Mouse (Mus musculus) heart, adult 2 months (tissue): Measurements from ENCODE around the gene Stra6.

ENCODE experiments used
- CTCF ChIP-seq: fragments of 200-600 bp; IDR thresholded peaks from 2 replicates; pipeline ENCODE4 v1.8.1; 2022; ENCODE audit warnings: antibody characterized with exemption, mild to moderate bottlenecking, moderate library complexity
- EP300 ChIP-seq: fragments of 200-500 bp; IDR thresholded peaks from 2 replicates; pipeline ENCODE4 v1.6.1; 2011; ENCODE audit warnings: low read depth, low read length, control low read depth; ENCODE audit not compliant: insufficient read depth
- POLR2A ChIP-seq: fragments of 200-500 bp; IDR thresholded peaks from 2 replicates; pipeline ENCODE4 v1.6.1; 2011; ENCODE audit warnings: mild to moderate bottlenecking, low read depth, low read length, control low read depth; ENCODE audit not compliant: insufficient read depth

- TF ChIP-seq POLR2A (no peak), CTCF (no peak), EP300 (no peak)
Measured at GRCm38 (mm10) chr9:58084586-58084985, 21.0 kb downstream of the Stra6 start.
